Mouse (Mus musculus): ENCODE measurements around the gene Agmat.

- TF ChIP-seq CTCF (IDR thresholded peaks at IDR 0.05) (no peak), EP300 (IDR thresholded peaks at IDR 0.05) (no peak)
Measured at GRCm38 (mm10) chr4:141791486-141791885, 45.0 kb downstream of the Agmat start.
